Mouse (Mus musculus) skeletal muscle tissue, adult 2 months (tissue): ENCODE measurements at regions not wholly inside any gene's neighbourhood (a gene's known extent, or its start where the extent isn't known, plus 50 kb on each side); places are given as distances from the start of the nearest gene placed in this dataset.

Experiments
- DNase-seq: peaks from one replicate; pipeline ENCODE4 v3.0.0-alpha.2; 2012; ENCODE audit warnings: low read depth, low spot score

GRCm38 (mm10) chr12:77970026-77970425 is 224.0 kb upstream of the Gm6657 start:
- DNase-seq, result no peak

GRCm38 (mm10) chr12:77972165-77972564 is 221.9 kb upstream of the Gm6657 start:
- DNase-seq, result no peak

GRCm38 (mm10) chr12:77976952-77977351 is 217.1 kb upstream of the Gm6657 start:
- DNase-seq, result no peak

DNA sequence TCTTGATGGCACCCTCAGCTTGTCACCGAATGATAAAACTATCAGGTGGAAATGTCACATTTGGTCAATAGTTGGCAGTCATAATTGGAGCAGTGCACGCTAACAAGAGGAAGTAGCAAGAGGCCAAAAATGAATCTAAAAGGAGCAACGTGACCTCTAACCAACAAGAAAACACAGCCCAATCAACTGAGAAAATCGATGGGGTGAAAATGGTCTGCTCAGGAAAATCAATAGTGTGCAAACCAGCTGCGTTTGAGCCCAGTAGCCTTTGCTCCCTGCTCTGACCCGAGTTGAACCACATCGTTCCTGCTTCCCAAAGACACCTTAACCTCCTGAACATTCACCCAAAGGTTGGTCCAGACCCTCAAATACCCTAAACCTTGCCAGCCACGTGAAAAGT is 207.3 kb upstream of the Gm6657 start:
- DNase-seq, result no peak

- no peak for DNase-seq
These were observed 204.3 kb upstream of the Gm6657 start for GRCm38 (mm10) chr12:77989766-77990165.

DNA sequence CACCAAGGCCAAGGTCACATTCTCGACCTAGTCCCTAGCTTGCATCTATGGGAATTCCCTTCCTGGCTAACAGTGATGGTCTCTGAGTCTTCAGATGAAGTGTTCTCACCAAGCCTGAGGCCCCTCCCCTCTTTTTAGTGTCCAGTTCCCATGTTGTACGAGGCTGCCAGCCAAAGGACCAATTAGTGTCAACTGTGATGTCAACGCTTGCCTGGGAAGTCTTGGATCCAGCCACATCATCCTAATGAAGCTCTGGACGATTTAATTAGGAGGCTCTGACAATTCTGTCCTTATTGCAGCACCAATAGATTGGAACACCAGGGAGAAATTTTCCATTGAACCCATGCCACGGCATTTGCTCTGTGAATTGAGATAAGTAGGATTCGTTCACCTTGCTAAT is 202.4 kb upstream of the Gm6657 start:
- DNase-seq, result no peak

DNA sequence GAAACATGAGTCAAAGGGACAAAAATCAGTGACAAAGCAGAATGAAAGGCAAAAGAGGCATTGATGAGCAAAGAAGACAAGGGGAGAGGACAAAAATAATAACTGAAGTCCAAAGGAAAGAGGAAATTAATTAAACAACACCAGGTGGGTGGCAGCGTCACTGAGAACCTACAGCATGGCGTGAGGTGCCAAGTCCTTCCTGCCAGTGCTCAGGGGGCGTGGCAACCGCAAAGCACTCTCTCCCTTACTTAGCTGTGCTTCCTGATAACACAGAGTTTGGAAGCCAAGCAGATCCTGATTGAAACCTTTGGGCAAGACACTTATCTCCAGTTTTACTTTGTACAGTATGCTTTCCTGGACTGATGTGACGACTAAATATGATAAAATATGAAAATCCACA is 199.9 kb upstream of the Gm6657 start:
- no peak for DNase-seq

DNA sequence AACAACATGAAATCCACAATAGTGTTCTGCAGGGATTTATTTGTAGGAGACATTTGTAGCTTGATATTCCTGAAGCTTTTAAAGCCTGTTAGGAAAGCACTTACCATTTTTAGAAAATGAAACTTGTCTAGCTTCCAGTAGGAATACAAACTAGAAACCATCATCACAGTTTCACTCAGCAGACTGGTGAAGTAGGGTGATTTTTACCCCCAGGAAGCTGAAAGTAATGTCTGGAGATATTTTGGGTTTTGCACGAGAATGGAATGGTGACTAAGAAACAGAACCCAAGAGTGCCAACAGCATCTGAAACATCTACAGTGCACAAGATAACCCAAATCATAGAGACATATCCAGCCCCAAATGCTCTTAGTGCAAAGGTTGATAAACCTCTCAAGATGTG is 196.1 kb upstream of the Gm6657 start:
- DNase-seq, result no peak

DNA sequence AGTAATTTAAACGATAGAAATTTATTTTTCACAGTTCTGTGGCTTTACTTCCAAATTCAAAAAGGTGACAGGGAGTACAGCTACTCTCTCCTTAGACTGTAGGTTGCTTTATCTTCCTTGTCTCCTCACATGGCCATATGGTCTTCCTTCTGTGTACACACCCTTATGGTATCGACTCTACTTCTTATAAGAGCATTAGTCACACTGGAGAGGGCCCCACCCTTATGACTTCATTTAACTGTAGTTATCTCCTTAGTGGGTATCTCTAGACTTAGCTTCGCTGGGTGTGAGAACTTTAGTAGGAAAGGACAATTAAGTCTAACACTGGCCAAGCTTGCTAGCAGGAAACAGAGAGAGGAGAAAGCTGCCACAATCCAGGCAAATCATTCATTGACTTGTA is 193.6 kb upstream of the Gm6657 start:
- DNase-seq, result no peak

DNA sequence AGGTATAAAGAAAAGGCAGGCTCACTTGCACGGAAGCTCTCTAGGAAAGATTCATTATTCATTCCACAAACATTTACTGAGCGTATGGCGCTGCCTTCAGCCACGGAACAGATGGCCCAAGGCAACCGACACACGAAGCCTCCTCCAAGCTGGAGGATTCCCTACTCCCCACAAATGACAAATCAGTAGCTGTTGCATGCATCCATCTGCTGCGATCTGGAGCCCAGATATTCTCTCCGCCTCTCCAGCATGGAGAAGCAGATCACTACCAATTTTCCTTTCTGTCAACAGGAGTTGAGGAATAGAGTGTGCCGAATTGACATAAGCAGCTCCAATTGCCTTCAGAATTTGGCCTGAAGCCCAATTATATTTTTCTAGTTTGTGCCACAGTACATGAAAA is 192.2 kb upstream of the Gm6657 start:
- peak; percentile 0 for DNase-seq

DNA sequence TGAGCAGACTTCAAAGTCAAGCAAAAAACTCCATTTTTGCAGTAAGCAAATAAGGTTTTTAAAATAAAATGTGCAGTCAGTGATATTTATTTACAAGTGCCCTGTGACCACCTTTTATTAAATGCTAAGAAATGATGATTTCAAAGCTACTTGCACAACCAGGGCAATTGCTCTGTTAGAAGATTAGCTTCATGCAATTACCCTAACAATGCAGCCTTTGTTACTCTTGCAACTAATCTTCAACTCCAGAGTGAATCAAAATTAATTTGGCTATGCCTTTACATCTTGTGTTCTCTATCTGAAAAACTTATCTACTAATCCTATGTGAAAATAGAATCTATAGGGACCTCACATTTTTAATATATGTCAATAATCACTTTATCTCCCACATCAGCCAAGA is 160.3 kb upstream of the Gm6657 start:
- DNase-seq, result no peak

GRCm38 (mm10) chr12:78046582-78046981 is 147.5 kb upstream of the Gm6657 start:
- no peak for DNase-seq

DNA sequence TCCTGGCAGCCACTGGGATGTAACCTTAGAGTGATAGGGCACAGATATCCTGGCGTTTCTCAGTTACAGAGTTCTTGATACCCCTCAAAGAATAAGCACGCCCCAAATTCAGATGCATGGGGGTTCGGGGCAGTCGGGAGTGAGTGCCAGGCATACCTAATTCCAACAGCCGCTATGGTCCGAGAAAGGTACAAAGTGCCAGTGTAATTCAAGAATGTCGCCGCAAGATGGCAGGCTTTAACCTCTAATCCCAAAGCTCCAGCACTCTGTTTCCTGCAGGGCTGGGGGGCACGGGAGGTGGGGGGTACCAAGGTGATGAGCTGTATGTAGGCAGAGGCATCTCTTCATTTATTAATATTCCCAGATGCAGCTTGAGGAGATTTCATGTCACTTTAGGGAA is 138.1 kb upstream of the Gm6657 start:
- DNase-seq, result no peak

- DNase-seq, result no peak
These were observed 136.9 kb upstream of the Gm6657 start for GRCm38 (mm10) chr12:78057166-78057565.

DNA sequence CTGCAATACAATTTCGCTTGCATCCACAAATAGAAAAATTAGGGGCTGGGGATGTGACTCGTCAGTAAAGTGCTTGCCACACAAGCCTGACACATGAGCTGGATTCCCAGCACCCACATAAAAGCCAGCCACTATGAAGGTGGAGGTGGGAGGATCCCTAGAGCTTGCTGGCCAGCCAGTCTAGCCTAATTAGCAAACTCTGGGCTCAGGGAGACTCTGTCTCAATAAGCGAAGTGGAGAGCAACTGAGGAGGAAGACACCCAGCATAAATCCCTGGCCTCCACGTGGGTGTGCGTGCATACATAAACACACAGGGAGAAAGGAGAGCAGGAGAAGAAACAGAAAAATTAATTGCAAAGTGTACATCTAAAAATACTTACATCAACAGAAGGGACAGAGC is 134.1 kb upstream of the Gm6657 start:
- no peak for DNase-seq

- DNase-seq, result no peak
These were observed 128.0 kb upstream of the Gm6657 start for GRCm38 (mm10) chr12:78066024-78066423.

- DNase-seq, result no peak
These were observed 121.1 kb upstream of the Gm6657 start for GRCm38 (mm10) chr12:78072935-78073334.

DNA sequence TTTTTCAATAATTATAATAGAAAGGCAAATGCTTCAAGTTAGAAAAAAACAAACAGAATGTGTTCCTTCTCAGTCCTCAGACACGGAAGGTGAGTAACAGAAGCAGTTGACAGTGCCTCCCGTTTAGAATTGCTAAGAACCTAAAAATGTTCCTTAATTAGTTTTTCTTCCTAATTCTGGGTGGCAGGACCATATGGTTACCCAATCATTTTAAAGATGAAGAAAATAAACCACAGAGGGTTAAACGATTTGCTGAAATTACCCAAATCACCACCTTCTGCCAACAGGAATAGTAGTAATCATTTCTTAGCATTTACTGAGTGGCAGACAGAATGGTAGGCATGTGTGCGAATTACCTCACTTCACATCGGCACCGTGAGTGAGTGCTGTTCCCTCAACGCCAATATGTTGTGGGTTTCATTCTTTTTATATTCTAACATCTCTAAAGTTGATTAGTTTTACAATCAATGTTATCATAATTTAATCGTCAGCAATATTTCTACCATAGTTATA is 119.7 kb upstream of the Gm6657 start:
- DNase-seq, result no peak

DNA sequence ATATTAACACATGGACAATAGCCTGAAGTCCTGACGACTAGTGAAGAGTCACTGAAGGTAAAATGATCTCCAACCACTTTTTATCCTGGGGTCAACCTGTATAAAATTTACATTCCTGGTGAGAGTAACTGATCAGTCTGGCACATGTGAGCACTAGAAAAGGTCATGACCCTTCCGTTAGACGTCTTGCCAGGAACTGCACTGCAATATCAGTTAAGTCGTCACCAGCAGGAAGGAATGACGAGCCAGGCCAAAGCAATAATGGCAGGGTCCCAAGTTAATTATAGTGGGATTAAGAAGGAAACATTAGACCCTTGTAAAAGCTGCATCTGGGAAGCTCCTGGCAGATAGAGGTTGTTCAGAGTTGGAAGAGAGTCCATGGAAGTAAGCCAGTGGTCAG is 116.8 kb upstream of the Gm6657 start:
- DNase-seq, result peak; percentile 13

- no peak for DNase-seq
These were observed 111.9 kb upstream of the Gm6657 start for GRCm38 (mm10) chr12:78082163-78082562.

- no peak for DNase-seq
These were observed 108.0 kb upstream of the Gm6657 start for GRCm38 (mm10) chr12:78086016-78086415.

GRCm38 (mm10) chr12:78087921-78088320 is 106.1 kb upstream of the Gm6657 start:
- no peak for DNase-seq

- DNase-seq, result no peak
These were observed 99.6 kb upstream of the Gm6657 start for GRCm38 (mm10) chr12:78094471-78094870.

DNA sequence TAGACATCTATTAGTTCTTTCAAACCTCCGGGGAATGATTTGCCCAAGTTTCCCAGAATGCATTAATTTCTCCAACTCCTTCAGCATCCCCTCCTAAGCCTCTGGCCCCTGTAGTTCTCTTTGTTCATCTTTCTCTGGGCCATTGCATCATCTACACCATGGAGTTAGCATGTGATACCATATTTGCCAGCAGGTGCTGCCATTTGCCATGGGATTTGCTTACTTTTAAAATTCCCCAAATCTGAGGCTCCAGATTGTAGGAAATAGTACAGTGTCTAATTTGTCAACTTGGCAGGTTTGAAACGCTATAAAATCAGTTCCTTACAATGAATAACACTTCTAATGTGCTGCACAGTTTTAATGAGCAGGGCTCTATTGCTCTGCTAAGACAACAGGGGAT is 98.7 kb upstream of the Gm6657 start:
- no peak for DNase-seq

GRCm38 (mm10) chr12:78095916-78096315 is 98.1 kb upstream of the Gm6657 start:
- DNase-seq, result no peak
